Mouse (Mus musculus): ENCODE data around the gene Itga9. TPM values are rescaled to one million over a fixed set of nuclear protein-coding genes. Genes with fewer than 3 reads are reported as not detected.
A peak's percentile ranks its signal among the peaks of the same experiment; 100 is the strongest.
"Not testable (repeated sequence)": the region's sequence is repeated elsewhere in the genome, so short reads cannot be mapped to it uniquely, and the experiment has no call there.

Itga9 gene
- total RNA-seq (2021), result 10 to 100 TPM in 1 of 2 experiments, 1 to 10 TPM in 1; 6.1 to 11.2 TPM
- long read RNA-seq, experiment 1, partial matches to known transcripts, result 0 of 1 reads
- long read RNA-seq, experiment 1, other reads (novel, unspliced or antisense), result 1 of 1 reads
- long read RNA-seq, experiment 2, full-length matches to known transcripts, result 1 of 4 reads
- long read RNA-seq, experiment 2, partial matches to known transcripts, result 1 of 4 reads
- long read RNA-seq, experiment 2, other reads (novel, unspliced or antisense), result 2 of 4 reads

DNA sequence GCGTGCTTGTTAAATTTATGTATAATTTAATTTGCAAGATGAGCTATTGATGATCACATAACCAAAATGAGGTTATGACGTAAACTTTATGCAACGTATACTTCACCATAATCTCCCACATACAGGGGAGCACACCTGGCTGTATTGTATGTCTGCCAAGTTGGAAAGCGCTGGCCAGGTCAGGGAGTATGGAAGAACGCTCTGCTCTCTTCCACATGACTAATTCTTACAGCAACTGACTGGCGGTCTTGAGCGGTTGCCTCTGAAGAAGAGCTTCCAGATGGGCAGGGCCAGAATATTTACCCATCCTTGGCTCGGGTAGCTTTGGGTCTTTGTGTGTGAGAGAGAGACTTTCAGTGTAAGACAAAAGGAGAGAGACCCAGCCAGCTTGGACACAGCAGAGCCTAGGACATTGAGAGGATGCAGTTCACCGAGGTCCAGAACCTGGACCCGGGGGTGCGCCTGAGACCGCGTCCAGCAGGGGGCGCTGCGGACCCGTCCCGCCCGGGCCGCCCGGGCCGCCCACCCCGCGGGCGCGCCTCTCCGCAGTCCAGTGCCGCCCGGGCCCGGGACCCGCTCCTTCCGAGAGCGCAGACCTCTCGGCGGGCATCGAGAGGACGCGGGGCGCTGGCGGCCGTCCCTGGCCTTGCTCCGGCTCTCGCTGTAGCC is at the start of gene Itga9:
Gene Itga9 (plus strand): TSS at position 543 of the 669 bp plus-strand sequence.
- peak; percentile 60 to 67 for DNase-seq (ENCODE audit: low spot score in 2 of 2)

DNA sequence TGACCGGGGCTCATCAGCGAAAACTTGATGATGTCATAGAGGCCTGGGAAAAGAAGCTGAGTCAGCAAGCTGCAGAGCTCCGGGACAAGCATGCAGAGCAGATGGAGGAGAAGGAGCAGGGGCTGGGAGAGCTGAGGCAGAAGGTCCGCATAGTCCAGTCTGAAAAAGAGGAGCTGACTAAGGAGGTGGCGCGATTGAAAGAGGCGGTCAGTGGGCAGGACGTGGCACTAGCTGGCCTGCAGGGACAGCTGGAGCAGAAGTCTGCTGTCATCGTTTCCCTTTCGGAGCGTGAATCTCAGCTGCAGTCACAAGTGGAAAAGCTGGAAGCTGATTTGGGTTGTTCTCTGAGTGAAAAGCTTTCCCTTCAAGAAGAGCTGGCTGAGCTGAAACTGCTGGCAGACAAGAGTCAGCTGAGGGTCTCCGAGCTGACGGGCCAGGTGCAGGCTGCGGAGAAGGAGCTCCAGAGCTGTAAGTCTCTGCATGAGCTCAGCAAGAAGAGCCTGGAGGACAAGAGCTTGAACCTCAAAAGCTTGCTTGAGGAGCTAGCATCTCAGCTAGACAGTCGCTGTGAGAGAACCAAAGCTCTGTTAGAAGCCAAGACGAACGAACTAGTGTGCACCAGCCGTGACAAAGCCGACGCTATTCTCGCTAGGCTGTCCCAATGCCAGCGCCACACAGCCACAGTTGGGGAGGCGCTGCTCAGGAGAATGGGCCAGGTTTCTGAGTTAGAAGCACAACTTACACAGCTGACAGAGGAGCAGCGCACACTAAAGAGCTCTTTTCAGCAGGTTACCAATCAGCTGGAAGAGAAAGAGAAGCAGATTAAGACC is 49.3 kb upstream of the Itga9 start:
- peak; percentile 30 to 34 for DNase-seq (ENCODE audit: low spot score in 2 of 2)

DNA sequence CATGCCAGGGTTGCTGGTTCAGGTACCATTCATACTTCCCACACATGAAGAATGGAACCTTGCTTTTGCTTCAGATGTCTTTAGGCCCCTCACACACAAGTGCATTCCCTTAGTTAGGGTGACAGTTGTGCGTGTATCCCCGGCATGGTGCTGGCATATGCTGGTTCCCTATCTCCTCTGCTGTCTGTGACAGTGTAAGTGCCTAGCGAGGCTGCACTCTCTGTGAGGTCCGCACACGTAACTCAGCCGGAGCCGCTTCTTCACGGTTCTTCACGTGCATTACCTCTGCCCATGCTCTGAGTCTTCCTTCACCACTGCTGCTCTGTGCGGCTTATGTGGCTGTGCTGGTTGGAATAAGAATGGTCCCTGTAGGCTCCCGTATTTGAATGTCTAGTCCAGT is 43.1 kb upstream of the Itga9 start:
- DNase-seq (ENCODE audit: low spot score in 2 of 2), result no peak

DNA sequence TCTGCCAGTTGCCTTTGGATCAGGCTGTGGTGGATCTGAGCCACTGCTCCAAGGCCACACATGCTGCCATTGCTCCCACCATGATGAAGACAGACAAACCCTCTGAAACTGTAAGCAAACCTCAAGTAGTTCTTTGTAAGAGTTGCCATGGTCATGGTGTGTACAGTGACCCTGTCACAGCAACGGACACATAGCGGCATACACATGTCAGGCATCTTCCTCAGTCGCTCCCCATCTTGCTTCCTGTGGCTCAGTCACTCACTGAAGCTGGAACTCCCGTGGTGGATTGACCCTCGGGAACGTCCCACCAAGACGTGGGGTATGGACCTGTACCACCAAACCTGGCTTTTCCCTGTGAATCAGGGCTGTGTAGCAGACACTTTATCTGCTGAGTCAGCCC is 42.6 kb upstream of the Itga9 start:
- no peak for DNase-seq (ENCODE audit: low spot score in 2 of 2)

DNA sequence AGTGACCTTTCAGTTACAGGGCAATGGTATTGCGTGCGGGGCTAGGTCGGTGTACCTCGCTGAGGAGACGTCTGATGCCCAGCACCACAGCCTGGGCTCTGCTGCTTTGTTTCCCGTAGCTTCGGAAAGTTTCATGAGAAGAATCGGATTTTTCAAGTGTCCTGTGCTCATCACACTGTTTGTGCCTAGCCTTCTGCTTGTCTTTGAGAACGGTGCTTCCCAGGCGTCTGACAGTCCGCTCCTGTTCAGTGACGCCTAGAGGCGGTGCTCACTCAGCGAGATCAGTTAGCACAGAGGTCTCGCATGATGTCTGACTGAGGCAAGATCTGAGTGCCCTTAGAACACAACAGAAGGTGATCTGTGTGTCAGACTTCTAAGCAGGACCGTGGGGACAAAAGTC is 41.8 kb upstream of the Itga9 start:
- no peak for DNase-seq (ENCODE audit: low spot score in 2 of 2)

DNA sequence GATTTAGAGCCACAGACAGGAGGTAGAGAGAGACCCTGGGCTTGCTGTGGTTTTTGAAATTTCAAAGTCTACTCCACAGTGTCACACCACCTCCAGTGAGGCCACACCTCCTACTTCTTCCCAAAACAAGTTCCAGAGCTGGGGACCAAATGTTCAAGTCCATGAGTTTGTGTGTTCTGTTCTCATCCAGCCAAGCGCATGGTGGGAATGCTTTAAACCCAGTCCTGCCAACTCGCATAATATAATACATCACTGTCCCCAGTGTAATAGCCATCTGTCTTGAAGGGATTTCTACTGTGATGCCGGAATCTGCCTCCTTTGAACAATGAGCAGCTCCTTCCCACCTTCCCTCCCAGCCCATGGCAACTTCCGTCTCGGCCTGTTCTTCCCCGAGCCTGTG is 37.2 kb upstream of the Itga9 start:
- DNase-seq (ENCODE audit: low spot score in 2 of 2), result peak in 1 of 2 experiments; percentile 24

DNA sequence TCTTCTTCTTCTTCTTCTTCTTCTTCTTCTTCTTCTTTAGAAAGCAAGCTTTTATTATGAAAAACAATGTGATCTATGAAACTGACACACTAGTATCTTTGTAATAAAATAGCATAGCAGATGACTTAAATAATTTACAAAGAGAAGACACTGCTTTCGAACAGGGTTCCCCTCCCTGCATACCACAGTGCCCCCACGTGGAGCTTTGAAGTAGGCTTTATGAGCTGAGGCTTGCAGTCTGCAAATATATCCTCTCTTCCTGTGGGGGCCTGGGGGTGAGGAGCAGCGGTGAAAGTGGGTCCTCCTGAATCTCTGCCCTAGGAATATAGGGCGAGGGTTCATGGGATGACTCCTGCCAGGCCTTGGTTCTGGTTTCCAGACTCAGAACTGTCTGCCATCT is 35.6 kb upstream of the Itga9 start:
- DNase-seq (ENCODE audit: low spot score in 2 of 2), result no peak

DNA sequence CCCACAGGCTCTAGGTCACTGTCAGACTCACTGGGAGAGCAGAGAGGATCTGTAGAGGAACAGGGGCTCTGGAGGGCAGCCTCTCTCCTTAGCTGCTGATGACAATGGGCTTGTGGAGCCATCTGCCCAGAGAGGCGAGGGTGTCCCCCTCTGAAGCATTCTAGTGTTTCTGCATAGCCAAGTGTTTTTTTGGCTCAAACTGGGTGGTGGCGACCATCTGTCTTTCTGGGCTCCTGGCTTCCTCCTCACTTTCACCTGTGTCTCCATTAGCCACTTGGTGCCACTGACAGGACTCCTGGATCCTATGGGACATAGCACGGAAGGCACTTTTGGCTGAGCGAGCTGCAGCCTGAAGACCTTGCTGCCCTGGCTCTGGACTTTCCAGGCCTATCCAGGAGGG is 34.8 kb upstream of the Itga9 start:
- no peak for DNase-seq (ENCODE audit: low spot score in 2 of 2)

DNA sequence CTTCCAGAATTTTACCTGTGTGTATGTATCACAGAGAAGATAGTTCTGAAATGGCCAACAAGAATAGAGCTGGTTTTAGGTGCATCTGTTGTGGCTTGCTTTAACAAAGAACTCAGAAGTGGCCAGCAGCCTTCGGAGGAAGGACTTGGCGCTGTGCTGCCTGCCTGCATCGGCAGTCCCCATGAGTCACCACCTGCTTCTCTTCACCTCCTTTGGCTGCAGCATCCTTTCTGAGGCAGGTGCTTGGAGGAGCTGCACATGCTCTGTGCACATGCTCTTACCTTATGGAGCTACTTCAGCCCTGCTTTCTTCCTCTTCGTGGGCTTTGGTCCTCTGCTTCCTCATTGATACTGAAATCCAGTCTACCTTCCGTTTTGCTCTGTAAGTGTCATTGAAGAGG is 31.6 kb upstream of the Itga9 start:
- no peak for DNase-seq (ENCODE audit: low spot score in 2 of 2)

DNA sequence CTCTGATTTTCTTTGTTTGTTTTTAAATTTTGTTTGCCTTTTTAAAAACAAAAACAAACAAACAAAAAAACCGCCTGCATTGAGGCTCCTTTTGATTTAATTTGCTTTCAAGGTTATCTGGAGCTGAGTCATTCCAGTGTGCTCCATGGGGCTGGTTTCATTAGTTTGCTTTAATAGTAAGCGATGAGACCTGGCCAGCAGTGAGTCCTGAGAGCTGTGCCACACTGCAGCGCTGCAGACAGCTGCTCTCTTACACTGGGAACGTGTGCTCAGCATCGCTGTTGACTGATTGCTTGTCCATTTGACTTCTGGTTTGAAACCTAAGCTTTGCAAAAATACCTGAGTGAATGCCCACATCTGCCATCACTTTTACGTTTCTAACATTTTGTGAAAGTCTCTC is 26.1 kb upstream of the Itga9 start:
- no peak for DNase-seq (ENCODE audit: low spot score in 2 of 2)

DNA sequence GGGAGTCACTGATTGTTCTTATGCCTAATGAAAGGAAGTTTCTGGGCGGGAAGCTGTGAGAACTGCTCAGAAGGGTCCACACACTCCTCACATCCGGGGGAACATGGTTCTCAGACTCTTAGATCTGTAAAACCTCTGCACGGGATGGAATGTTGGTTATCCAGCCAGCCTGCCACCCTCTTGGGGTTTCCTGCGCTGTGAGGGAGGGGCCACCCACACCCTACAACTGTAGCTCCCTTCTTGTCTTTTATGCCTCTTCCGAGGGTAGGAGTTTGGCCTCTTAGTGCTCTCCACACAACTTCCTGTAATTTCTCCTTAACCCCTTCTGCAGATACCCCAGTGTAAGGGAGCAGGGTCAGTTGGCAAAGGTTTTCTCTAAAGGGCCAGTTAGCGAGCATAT is 23.7 kb upstream of the Itga9 start:
- no peak for DNase-seq (ENCODE audit: low spot score in 2 of 2)

DNA sequence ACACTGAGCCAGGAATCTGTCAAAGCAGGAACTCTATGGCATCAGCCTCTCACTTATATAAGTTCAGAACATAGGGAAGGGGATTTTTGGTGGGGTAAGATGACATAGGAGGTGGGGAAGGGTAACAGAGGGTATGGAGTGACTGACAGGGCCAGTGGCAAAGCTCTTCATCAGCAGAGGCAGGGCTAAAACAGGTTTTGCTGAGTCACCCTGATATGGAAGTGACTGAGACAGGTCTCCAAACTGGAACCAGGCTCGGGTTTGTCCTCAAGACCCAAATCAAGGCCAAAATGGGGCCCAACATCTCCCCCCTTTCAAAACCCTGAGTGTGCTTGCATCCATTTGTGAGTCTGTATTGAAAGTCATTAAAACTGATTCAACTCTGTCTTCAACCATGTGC is 21.7 kb upstream of the Itga9 start:
- DNase-seq (ENCODE audit: low spot score in 2 of 2), result no peak

DNA sequence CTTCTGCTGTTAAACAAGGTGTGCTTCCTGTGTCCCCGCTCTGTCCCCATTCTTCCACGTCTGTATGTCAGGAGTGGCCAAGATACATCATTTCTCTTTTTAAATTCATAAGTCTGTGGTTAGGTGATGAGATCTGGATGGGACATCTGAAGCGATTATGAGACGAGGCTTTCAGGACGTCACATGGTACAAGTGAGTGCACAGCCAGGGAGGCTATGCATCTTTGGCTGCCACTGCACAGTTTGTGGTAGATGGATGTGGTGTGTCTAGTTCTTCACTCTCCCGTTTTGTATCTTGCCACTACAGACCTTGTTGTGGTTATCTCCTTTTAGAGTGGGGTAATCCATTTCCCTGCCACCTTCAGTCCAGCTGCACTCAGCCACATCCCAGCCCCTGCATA is 20.5 kb upstream of the Itga9 start:
- no peak for DNase-seq (ENCODE audit: low spot score in 2 of 2)

DNA sequence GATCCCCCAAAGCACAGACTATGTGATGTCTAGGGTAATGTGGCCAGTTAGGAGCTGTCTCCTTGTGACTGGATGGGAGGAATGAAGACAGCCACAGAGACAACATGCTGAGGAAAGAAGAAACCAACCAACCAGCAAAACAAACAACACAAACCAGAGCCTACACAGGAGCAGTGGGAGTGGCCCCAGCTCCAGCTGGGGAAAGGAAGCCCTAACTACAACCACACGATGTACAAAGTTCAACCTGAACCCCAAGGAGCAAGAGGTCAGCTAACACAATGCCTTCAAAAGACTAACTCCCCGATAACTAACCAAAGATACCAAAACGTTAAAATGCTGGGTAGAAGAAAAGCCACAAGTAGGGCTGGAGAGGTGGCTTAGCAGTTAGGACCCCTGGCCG is 19.4 kb upstream of the Itga9 start:
- DNase-seq (ENCODE audit: low spot score in 2 of 2), result no peak

DNA sequence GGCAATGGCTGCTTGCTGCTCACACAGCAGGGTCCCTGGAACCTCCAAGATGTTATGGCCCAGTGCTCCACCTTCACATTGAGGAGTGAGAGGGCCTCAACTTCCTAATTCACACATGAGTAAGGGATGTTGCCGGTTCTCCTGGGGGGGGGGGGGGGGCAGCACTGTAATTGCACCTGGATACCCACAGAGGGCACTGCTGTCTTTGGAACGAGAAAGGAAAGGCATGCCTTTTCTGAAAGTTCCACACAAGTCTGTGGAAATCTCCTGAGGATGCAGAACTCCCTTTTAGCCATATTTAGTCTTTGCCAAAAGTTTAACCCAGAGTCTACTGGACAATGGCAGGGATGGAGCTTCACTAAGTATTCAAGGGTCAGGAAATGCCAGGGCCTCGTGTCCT is 17.2 kb upstream of the Itga9 start:
- DNase-seq (ENCODE audit: low spot score in 2 of 2), result no peak

DNA sequence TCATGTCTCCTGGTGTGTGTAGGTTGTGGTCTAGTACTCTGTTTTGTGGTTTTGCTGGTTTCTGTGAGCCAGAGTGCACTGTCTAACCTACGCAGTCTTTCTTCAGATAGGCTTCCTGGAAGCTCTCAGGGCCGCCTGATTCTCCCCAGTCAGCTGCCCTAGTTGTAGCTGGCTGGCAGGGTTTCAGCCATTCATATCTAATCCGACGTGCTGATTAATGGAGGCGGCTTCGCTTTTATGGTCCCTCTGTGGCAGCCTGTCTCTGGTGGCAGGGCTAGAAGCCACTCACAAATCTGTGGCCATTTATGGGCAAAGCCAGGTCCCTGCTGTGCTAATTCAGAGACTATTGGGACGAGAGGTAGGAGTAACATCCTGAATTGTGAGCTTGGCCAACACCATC is 16.3 kb upstream of the Itga9 start:
- no peak for DNase-seq (ENCODE audit: low spot score in 2 of 2)

DNA sequence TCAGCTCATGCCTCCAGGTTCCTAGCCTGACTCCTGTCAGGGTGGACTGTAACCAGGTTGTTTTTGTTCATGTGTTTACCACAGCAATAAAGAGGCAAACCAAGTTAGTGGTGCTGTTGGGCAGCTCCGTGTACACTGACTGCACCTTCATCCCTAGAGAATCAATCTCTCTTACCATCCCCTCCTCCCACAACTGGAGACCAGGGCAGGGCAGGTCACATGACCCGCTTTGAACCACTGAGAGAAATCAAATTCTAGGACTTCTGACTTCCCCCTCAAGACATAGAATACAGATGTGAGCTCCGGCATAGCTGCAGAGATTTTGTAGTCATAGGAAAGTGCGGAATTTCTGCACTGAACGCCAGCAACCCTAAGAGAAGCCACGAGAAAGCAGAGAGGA is 14.9 kb upstream of the Itga9 start:
- no peak for DNase-seq (ENCODE audit: low spot score in 2 of 2)

DNA sequence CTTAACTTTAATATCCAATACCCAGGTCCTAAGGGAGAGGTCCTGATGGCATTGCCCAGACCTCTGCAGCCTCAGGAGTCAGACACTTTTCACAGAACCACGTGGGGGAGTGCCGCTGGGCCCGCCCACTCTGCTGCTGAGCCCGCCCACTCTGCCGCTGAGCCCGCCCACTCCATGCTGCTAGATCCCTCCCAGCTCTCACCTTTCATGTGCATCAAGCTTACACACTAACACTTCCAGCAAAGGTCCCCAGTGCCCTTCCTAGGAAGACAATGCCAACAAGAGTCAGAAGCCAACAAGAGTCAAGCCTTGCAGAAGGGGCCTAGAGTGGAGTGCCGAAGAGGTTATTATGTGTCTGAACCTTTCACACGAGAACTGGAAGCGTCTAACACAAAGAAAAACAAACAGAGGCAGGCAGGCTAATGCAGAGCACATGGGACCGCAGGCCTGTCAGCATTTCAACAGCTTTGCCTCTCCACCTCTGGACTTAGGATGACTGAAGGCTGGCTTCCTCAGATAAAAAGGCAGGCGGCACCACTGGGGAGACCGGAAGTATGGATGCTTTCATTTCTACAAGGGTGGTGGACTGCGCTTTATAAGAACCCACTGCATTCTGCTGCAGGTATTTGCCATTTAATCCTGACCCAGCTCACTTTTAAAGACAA is 13.8 kb upstream of the Itga9 start:
- DNase-seq (ENCODE audit: low spot score in 2 of 2), result no peak

DNA sequence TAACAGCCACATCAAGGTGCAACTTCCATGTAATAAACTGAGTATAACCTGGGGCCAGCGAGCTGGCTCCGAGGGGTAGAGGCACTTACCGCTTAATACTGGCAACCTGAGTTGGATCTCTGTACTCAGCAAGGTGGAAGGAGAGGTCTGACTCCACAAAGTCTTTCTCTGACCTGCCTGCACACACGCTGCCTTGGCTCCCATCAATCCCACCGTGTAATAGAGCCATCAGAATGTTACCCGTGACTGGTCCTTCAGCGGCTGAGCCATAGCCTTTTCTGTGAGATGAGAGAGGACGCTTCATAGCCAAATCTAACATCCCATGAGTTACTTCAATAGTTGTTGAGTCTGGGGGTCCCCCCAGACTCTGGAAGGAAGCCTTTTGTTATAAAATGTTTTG is 13.0 kb upstream of the Itga9 start:
- no peak for DNase-seq (ENCODE audit: low spot score in 2 of 2)

DNA sequence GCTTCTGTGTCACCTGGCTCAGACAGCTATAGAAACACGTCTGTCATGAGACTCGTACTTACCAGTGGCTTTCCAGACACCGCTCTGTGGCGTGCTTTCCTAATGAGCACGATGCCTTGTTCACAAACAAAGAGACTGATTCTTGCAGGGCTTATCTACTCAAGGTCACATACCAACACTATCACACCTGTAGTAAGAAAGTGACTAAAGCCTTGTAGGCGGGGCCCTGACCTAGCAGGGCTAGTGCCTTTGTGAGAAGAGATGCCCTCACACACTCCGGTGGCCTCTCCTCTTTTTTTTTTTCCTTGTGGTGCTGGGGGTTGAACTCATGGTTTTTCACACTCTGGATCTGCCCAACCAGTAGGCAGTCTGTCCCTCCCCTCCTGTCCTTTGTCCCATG is 9.7 kb upstream of the Itga9 start:
- no peak for DNase-seq (ENCODE audit: low spot score in 2 of 2)

DNA sequence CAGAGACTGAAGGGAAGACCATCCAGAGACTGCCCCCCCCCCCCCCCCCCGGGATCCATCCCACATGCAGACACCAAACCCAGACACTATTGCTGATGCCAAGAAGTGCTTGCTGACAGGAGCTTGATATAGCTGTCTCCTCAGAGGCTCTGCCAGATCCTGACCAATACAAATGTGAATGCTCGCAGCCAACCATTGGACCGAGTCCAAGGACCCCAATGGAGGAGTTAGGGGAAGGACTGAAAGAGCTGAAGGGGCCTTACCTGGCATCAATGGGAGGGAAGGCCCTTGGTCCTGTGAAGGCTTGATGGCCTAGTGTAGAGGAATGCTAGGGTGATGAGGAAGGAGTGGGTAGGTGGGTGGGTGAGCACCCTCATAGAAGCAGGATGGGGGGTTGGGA is 6.1 kb upstream of the Itga9 start:
- not testable (repeated sequence) for DNase-seq (ENCODE audit: low spot score in 2 of 2)

DNA sequence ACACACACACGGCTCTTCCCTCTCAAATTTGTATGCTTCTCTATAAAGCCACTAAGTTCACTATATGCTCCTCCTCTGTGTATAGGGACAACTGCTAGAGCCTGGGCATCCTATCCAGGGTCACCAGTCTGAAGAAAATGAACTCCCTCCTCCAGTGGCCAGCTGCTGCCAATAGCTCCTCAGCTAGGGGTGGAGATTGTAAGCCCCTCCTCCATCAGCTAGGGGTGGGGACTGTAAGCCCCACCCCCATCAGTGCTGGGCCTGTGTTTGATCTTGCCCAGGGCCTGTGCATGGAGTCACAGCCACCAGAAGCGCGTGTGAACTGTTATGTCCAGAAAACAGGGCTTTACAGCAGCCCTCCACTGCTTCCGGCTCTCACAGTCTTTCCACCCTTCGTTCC is 3.9 kb upstream of the Itga9 start:
- no peak for DNase-seq (ENCODE audit: low spot score in 2 of 2)

All from layer of hippocampus, postnatal 14 days (tissue).